Mouse (Mus musculus) adrenal gland, postnatal 4 days (tissue): ENCODE results near the gene Dgkg. TPM values are rescaled to one million over a fixed set of nuclear protein-coding genes. Genes with fewer than 3 reads are reported as not detected.
A peak's percentile ranks its signal among the peaks of the same experiment; 100 is the strongest.

Experiments
- DNase-seq, 2 experiments: peaks; one replicate each; pipeline ENCODE4 v3.0.0; 2021 to 2022; ENCODE audit warnings: low spot score in 2 of 2, mixed read lengths in 2 of 2
- long read RNA-seq, 2 experiments: library from polyadenylated mRNA; stranded (forward); transcript quantifications; one replicate each; pipeline ENCODE4 v2.0.0; 2021
- total RNA-seq, 2 experiments: library from RNA; stranded (reverse); gene quantifications; 2 replicates each; pipeline ENCODE4 v1.2.3; 2021

The Dgkg gene
- 1 to 10 TPM; 4.8 to 5.4 TPM for total RNA-seq
- long read RNA-seq, experiment 1, partial matches to known transcripts: 0 of 1 reads
- long read RNA-seq, experiment 1, other reads (novel, unspliced or antisense): 0 of 1 reads
- long read RNA-seq, experiment 2, partial matches to known transcripts: 0 of 2 reads
- long read RNA-seq, experiment 2, other reads (novel, unspliced or antisense): 0 of 2 reads

GRCm38 (mm10) chr16:22656533-22657444 is at the start of gene Dgkg:
Gene Dgkg, minus strand, starts transcription at chr16:22657221.
- peak in 1 of 2 experiments; percentile 5 for DNase-seq

GRCm38 (mm10) chr16:22704946-22705345 is 47.9 kb upstream of the Dgkg start:
- DNase-seq: no peak

- no peak for DNase-seq
These were observed 47.1 kb upstream of the Dgkg start for GRCm38 (mm10) chr16:22704136-22704535.

- DNase-seq: no peak
These were observed 42.1 kb upstream of the Dgkg start for GRCm38 (mm10) chr16:22698846-22699760.

- no peak for DNase-seq
These were observed 41.1 kb upstream of the Dgkg start for GRCm38 (mm10) chr16:22698101-22698500.

GRCm38 (mm10) chr16:22689622-22690021 is 32.6 kb upstream of the Dgkg start:
- no peak for DNase-seq

- DNase-seq: no peak
These were observed 30.8 kb upstream of the Dgkg start for GRCm38 (mm10) chr16:22687711-22688230.

GRCm38 (mm10) chr16:22683605-22684004 is 26.6 kb upstream of the Dgkg start:
- no peak for DNase-seq

GRCm38 (mm10) chr16:22682727-22683126 is 25.7 kb upstream of the Dgkg start:
- DNase-seq: no peak

- DNase-seq: no peak
These were observed 22.6 kb upstream of the Dgkg start for GRCm38 (mm10) chr16:22679641-22680040.

GRCm38 (mm10) chr16:22674636-22675035 is 17.6 kb upstream of the Dgkg start:
- DNase-seq: no peak

GRCm38 (mm10) chr16:22674164-22674563 is 17.1 kb upstream of the Dgkg start:
- DNase-seq: no peak

GRCm38 (mm10) chr16:22664033-22664432 is 7.0 kb upstream of the Dgkg start:
- DNase-seq: no peak

GRCm38 (mm10) chr16:22663136-22663535 is 6.1 kb upstream of the Dgkg start:
- DNase-seq: no peak

GRCm38 (mm10) chr16:22661076-22661475 is 4.1 kb upstream of the Dgkg start:
- no peak for DNase-seq

- no peak for DNase-seq
These were observed 1.1 kb upstream of the Dgkg start for GRCm38 (mm10) chr16:22657874-22658789.

- DNase-seq: no peak
These were observed 1.2 kb downstream of the Dgkg start for GRCm38 (mm10) chr16:22655812-22656211.

GRCm38 (mm10) chr16:22655223-22655622 is 1.8 kb downstream of the Dgkg start:
- no peak for DNase-seq

GRCm38 (mm10) chr16:22654477-22654835 is 2.6 kb downstream of the Dgkg start:
- no peak for DNase-seq

- no peak for DNase-seq
These were observed 3.1 kb downstream of the Dgkg start for GRCm38 (mm10) chr16:22653817-22654476.
